Mouse (Mus musculus) 3134 (cell line): ENCODE measurements at regions not wholly inside any gene's neighbourhood (a gene's known extent, or its start where the extent isn't known, plus 50 kb on each side); places are given as distances from the start of the nearest gene placed in this dataset.

Source experiments
- DNase-seq: peaks from one replicate; pipeline ENCODE4 v3.0.0-alpha.2; 2011; ENCODE audit warnings: low spot score; ENCODE audit not compliant: insufficient read length; ENCODE audit errors: extremely low read depth

DNA sequence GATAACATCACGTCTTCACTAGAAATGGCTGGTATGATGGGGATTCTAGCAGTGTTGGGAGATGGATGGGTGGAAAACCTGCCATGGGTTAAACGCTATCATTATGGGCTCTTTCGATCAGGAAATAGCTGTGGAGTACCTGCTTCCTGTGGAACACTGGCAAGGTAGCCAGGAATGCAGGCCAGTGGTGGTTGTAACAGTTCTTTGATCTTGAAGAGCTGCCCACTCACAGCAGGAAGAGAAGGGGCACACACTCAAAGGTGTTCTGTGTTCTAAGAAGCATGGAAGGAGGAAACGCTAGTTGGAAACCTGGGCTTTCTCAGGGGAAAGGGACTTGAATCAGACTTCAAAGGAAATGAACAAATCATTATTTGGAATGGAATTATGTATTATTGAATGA is 141.6 kb upstream of the Fstl4 start:
- DNase-seq = no peak

DNA sequence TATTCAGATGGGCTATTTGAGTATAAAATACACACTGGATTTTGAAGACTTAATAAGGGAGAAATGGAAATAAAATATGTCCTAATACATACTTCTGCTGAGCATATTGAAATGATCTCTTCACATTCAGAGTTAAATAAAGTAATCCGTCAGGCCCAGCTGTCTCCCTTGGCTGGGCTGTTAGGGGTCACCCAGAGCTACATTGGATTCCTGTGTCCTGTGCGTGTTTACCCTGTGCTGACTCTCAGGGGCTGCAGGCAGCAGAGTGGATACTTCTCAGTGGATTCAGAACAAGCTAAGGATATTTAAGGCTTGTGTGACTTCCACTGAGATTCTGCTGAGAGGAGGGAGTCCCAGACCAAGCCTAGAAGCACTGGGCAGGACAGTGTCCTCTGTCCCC is 135.6 kb upstream of the Fstl4 start:
- DNase-seq = no peak

DNA sequence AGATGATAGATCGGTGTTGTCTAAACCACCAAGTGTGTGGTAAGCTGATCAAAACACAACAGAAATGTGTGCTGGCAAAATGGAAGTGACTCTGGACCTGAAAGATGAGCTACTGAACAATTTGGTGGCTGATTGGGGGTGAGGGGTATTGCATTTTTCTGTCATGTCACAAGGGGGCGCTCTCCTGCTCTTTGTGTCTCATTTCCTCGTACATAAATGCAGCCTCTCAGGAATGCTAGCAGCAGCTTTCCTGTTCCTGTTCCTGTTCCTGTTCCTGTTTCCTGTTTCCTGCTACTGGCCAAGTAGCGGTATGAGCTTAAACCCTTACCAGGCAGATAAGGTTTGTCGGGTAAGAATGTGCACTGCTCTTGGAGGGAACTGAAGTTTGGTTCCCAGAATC is 134.7 kb upstream of the Fstl4 start:
- DNase-seq = peak; percentile 36

DNA sequence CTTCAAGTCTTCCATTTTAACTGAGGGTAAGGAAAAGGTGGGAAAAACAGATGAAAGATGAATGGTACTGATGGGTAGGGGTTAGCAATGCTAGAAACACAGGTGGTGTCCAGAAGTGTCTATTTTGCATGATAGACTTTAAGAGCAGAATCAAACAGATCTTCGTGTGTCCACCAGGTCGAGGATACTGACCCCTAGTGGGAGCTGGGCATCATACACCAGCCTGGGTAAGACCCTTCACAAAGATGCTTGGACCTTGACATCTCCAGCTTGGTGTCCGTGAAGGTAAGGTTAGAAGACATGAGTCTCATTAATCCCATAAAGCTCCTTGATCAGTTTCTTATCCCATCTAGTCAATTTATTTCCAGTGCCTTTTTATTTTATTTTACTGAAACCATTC is 132.9 kb upstream of the Fstl4 start:
- DNase-seq = no peak

DNA sequence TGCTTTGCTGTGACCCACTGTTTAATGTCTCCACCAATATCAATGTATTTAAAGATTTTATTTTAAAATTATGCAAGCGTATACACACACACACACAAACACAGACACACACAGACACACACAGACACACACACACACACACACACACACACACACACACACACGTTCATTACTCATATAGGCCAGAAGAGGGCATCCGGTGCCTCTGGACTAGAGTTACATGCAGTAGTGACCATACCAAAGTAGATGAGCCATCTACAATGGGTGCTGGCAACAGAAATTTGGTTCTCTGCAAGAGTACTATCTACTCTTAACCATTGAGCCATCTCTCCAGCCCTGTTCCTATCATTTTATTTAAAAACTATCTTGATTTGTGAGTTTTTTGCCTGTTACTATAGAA is 130.2 kb upstream of the Fstl4 start:
- no peak for DNase-seq

- DNase-seq = no peak
Observed at GRCm38 (mm10) chr11:52635716-52636389, 128.6 kb upstream of the Fstl4 start.

- no peak for DNase-seq
Observed at GRCm38 (mm10) chr11:52638939-52639338, 125.5 kb upstream of the Fstl4 start.

GRCm38 (mm10) chr11:52641725-52642338 is 122.6 kb upstream of the Fstl4 start:
- DNase-seq = no peak

GRCm38 (mm10) chr11:52644081-52644768 is 120.2 kb upstream of the Fstl4 start:
- no peak for DNase-seq

DNA sequence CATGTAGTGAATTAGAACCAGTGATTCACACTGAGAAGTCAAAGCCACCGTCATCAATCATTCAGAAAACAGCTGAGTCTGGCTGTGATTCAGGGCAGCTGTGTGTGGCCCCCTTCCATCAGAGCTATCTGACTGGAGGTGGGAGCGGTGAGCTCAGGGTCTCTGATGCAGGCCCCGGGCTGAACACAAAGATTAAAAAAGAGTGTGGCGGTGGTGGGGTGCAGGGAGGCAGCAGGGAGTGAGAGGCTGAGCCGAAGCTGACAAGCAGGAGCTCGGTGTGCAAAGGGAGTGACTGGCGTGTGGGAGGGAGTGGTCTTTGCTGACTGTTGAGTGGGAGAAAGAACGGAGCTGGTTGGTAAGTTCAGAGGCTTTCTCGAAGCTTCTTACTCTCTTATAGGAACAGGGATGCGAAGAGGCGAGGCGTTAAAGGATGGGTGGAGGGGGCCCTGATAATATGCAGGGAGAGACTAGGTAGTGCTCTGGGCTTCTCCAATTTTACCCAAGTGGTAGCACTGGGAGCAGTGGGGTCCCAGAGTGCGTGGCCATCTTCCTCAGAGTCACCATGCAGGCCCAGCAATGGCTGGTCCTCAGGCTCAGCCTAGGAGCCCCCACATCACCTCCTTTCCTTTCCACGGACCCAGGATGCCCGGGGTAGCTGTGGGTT is 116.1 kb upstream of the Fstl4 start:
- peak; percentile 9 for DNase-seq

- peak; percentile 47 for DNase-seq
Observed at GRCm38 (mm10) chr11:52648849-52649400, 115.5 kb upstream of the Fstl4 start.

GRCm38 (mm10) chr11:52654640-52655039 is 109.8 kb upstream of the Fstl4 start:
- DNase-seq = no peak

GRCm38 (mm10) chr11:52655720-52656474 is 108.5 kb upstream of the Fstl4 start:
- DNase-seq = peak; percentile 68

DNA sequence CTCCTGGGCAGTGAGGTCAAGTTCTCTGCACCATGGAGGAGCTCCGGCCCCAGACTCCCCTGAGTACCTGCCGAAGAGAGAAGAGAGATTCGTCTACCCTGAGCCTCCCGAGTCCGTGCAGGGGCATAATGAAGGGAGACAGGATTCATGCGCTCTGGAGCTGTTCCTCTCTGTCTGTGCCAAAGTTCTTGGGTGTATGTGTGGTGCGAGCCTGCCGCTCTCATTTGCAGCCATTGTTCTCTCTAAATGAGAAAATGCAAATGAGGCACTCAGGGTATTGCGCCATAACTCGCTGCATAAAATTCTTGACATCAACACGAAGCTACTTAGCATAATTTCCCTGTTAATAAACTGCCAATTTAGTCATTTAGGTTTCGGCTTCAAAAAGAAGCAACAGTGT is 103.2 kb upstream of the Fstl4 start:
- no peak for DNase-seq

DNA sequence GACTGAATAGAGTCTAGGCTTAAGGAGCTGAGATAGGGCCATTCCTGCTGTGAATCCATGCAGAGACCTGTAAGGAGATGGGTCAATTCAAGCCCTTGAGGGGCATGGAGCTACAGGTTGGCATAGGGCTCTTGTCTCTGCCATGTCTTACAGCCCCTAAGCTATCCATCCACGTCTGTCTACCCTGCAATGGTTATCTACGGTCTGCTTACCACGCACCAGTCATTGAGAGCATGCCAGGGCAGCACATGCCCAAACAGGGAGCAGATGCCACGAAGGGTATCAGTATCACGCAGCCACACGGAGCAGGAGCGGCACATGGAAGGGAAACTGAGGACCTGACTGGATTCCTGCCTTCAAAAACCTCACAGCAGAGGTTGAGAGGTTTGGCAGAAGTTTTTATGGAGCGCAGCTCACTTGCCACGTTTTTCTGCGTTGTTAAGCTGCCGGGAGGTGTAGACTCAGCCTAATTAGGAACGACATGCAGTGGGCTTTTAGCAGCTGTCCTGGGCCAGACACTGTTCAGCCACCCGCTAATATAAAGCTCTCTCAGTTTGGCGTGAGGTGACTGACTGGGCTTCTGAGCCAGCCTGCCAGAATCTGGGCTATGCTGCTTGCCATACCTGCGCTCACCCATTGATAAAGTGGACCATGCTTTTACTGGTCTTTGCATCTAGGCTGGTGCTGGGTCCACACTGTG is 102.4 kb upstream of the Fstl4 start:
- no peak for DNase-seq

GRCm38 (mm10) chr11:52665343-52665742 is 99.1 kb upstream of the Fstl4 start:
- no peak for DNase-seq

DNA sequence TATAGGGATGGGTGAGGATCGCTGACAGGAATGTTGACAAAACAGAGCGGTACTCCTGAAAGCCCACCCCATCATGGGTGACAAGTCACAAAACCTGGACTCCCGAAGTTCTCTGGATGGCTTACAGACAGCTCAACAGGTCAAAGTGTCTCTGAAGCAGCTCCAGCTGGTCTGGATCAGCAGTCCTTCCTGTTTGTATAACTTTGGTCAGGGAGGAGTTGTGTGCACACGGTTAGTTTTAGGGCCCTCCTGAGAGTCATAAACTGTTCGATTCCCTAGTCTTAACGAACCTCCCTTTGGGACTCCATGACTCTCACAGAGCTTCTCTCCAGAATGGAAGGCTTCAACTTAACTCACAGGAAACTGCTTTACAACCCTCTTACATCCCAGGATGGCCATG is 89.4 kb upstream of the Fstl4 start:
- DNase-seq = no peak

DNA sequence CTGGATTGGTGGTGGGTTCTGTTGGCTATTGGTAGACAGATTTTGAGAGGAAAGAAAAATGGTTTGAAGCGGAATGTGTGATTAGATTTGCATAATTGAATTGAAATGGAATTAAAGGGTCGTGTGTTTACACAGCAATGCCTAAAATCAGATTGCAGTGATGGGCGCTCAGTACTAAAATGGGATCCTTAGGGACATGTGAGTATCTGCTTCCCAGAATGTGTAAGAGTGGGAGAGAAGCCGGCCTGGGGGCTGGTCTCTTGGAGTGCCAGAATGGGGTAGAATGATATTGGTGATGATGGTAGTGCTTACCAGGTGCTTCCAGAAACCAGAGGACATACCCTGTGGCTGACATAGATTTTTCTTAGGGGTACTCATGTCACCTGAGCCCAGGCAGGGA is 86.2 kb upstream of the Fstl4 start:
- DNase-seq = no peak

DNA sequence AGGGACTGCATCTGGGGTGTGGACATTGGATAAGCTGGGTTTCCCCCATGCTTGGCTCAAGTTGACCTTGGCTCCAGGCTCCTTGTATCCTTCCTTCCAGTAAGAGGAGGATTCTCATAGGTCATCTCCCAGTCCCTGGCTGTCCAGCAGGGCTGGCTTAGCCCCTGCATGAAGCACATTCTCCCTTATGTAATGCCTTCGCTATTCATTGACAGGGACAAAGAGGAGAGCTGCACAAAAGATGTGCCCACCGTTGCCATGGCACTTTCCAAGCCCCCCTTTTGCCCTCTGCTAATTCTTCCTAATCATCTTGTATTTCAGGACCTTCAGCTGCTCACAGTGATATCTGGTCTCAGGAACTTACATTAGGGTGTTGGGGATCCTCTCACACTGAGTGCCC is 79.0 kb upstream of the Fstl4 start:
- no peak for DNase-seq

GRCm38 (mm10) chr11:52692701-52693100 is 71.7 kb upstream of the Fstl4 start:
- no peak for DNase-seq
